Mouse (Mus musculus) hindbrain, embryonic 12.5 days (tissue): ENCODE results near the gene Pnkp. TPM values are rescaled to one million over a fixed set of nuclear protein-coding genes. Genes with fewer than 3 reads are reported as not detected.

ENCODE experiments used
- ATAC-seq: fragments of 200-750 bp; cut with Nextera tagmentation; 2 replicates; pipeline ENCODE4 v1.8.0; 2017; ENCODE audit warnings: moderate TSS enrichment; ENCODE audit not compliant: low FRiP score
- H3K27ac ChIP-seq: fragments of 300-500 bp; sonication (generic); 2 replicates; pipeline ENCODE4 v1.5.1; 2016; ENCODE audit warnings: mild to moderate bottlenecking
- H3K27me3 ChIP-seq: fragments of 300-500 bp; sonication (generic); 2 replicates; pipeline ENCODE4 v1.6.1; 2016; ENCODE audit warnings: mild to moderate bottlenecking
- H3K36me3 ChIP-seq: fragments of 300-500 bp; sonication (generic); 2 replicates; pipeline ENCODE4 v1.6.1; 2016; ENCODE audit warnings: mild to moderate bottlenecking
- H3K4me1 ChIP-seq: fragments of 300-500 bp; sonication (generic); 2 replicates; pipeline ENCODE4 v1.6.1; 2016
- H3K4me2 ChIP-seq: fragments of 300-500 bp; sonication (generic); replicated peaks from 2 replicates; pipeline ENCODE4 v1.6.1; 2016; ENCODE audit warnings: mild to moderate bottlenecking
- H3K4me3 ChIP-seq: fragments of 300-500 bp; sonication (generic); 2 replicates; pipeline ENCODE4 v1.5.1; 2016; ENCODE audit warnings: mild to moderate bottlenecking
- H3K9ac ChIP-seq: fragments of 300-500 bp; sonication (generic); 2 replicates; pipeline ENCODE4 v1.6.1; 2016; ENCODE audit warnings: mild to moderate bottlenecking, moderate library complexity
- H3K9me3 ChIP-seq: fragments of 300-500 bp; sonication (generic); replicated peaks from 2 replicates; pipeline ENCODE4 v1.6.1; 2016; ENCODE audit warnings: mild to moderate bottlenecking
- WGBS: fragments of 180-500 bp; shearing (Covaris S2); methylation state at CpG from one replicate; pipeline ENCODE4 v1.1.7; 2016; 5-methylcytosine and 5-hydroxymethylcytosine counted together
- polyA plus RNA-seq: library from polyadenylated mRNA; unstranded; fragments of >200 nt; fragmentation: Nextera tagmentation; extraction: Ambion mirVana; gene quantifications from 2 replicates; pipeline ENCODE4 v1.2.1, GENCODE M21; 2016

Gene Pnkp
- polyA plus RNA-seq, 1 experiment from 2014 or later: 35.1 TPM

DNA sequence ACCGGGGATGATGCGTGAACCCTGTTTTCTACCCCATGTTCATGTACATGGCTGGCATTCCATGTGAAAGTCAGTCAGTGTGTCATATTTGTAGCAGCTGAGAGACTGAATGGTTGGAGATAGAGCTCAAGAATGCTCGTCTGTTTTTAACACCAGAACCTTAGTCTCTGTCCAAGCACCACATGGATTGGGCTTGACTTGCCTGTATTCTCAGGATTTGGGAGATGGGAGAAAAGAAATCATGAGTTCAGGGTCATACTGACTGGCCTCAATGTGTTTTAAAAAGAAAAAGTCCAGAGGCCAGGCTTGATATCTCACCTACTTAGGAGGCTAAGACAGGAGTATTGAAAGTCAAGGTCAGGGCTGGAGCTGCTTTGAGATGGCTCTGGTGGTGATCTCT lies 39.5 kb upstream of the Pnkp start:
- Histone ChIP-seq H3K27me3 (no peaks in the 10 kb centered on the region), H3K9me3 (no peaks in the 10 kb centered on the region), H3K4me3 (peak overlapping the region; percentile 83), H3K4me2 (peak overlapping the region; percentile 80), H3K9ac (peak overlapping the region; percentile 89), H3K36me3 (peaks cover 5% of the 10 kb centered on the region; the same call in 1 of the 2 replicates), H3K27ac (no peak overlapping the region), H3K4me1 (peaks cover 46% of the 10 kb centered on the region)
- WGBS: 34% methylated on average over 3 of the region's 3 CpGs
- no peak for ATAC-seq

DNA sequence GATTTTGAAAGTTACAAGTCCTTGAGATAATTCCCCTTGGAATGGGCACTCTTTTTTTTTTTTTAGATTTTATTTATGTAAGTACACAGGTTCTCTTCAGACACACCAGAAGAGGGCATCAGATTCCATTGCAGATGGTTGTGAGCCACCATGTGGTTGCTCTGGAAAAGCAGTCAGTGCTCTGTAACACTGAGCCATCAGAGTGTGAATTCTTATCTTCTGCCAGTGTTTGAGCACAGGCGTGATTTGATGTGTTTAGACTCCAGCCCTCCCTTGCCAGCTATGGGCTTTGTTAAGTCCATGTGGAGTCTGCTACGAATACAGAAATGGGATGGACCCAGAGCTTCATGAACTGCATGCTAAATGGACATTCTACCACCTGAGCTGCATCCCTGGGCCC lies 38.8 kb upstream of the Pnkp start:
- no peaks in the 10 kb centered on the region for H3K9me3 ChIP-seq
- peaks cover 46% of the 10 kb centered on the region for H3K4me1 ChIP-seq
- ATAC-seq: no peak
- peak overlapping the region; percentile 80 for H3K4me2 ChIP-seq
- 48% methylated on average over 2 of the region's 2 CpGs for WGBS
- no peaks in the 10 kb centered on the region for H3K27me3 ChIP-seq
- H3K9ac ChIP-seq: peak overlapping the region; percentile 89; the same call in 1 of the 2 replicates
- H3K27ac ChIP-seq: no peak overlapping the region
- H3K4me3 ChIP-seq: peak overlapping the region; percentile 83
- peaks cover 5% of the 10 kb centered on the region; the same call in 1 of the 2 replicates for H3K36me3 ChIP-seq

DNA sequence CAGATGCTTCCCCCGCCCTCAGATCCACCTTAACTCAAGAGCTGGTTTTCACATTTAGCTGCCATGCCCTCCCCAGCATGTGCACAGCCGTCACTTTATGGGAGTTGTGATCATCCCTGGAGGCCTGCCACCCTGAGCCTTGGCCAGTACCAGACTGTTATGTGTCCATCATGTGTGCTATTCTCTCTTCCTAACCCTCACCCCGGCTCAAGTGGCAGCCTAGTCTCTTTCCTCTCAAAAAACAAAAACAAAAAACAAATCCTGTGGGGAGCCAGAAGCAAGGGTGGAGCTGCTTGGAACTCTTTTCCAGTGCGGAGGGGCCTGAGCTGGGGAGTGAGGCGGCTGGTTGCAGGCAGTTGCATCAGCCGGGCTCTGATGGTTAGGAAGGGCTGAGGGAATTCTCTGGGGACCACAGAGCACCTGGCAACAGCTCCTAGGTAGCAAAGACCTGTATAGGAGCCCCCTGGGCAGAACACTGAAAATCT lies 38.1 kb upstream of the Pnkp start:
- no peak overlapping the region for H3K27ac ChIP-seq
- H3K4me3 ChIP-seq: peak overlapping the region; percentile 83
- ATAC-seq: no peak
- peak overlapping the region; percentile 80 for H3K4me2 ChIP-seq
- no peaks in the 10 kb centered on the region for H3K9me3 ChIP-seq
- H3K9ac ChIP-seq: peak overlapping the region; percentile 89
- no peaks in the 10 kb centered on the region for H3K27me3 ChIP-seq
- peaks cover 46% of the 10 kb centered on the region for H3K4me1 ChIP-seq
- H3K36me3 ChIP-seq: peaks cover 5% of the 10 kb centered on the region; the same call in 1 of the 2 replicates
- 52% methylated on average over 6 of the region's 6 CpGs for WGBS

DNA sequence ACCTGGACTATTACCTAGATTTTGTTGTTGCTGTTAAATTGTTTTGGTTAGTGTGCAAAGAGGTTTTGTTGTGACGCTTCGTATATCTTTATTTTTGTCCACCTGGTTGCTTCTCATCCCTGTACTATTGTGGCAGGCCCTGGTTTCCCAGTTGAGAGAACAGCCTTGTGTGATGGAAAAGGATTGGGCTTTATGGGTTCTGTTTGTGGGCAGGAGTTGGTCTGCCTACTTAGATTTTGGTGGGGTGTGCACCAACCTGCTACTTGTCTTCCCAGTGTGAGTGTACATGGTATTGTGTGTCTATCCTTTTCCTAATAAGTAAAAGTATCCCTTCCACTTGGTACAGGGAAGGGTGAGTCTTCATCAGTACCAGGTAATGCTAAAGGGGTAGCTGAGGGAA lies 37.5 kb upstream of the Pnkp start:
- H3K9ac ChIP-seq: peak overlapping the region; percentile 89; the same call in 1 of the 2 replicates
- H3K4me1 ChIP-seq: peaks cover 47% of the 10 kb centered on the region
- no peak for ATAC-seq
- WGBS: 96% methylated on average over 2 of the region's 2 CpGs
- peak overlapping the region; percentile 80 for H3K4me2 ChIP-seq
- H3K27me3 ChIP-seq: no peaks in the 10 kb centered on the region
- H3K4me3 ChIP-seq: peak overlapping the region; percentile 83
- H3K36me3 ChIP-seq: no peaks in the 10 kb centered on the region
- no peaks in the 10 kb centered on the region for H3K9me3 ChIP-seq
- no peak overlapping the region for H3K27ac ChIP-seq

DNA sequence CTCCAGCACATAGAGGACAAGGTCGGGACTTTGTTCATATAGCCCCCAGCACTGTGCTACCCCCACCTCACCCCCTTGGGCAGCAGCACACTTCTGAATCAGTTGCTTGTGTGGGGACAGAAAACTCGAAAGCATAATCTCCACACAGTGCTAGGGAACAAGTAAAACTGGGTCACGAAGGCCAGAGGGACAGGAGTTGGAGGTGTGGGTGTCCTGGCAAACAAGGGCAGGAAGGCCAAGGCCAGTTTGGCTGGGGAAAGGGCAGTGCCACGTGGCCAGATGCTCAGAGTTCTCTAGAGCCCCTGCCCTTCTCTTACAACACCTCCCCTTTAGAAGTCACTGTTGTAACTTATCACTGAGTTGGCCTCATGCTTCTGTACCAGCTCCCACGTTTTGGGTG lies 37.1 kb upstream of the Pnkp start:
- H3K9ac ChIP-seq: no peak overlapping the region
- no peaks in the 10 kb centered on the region for H3K9me3 ChIP-seq
- H3K4me3 ChIP-seq: no peak overlapping the region
- H3K4me2 ChIP-seq: no peak overlapping the region
- 78% methylated on average over 5 of the region's 5 CpGs for WGBS
- ATAC-seq: no peak
- H3K36me3 ChIP-seq: no peaks in the 10 kb centered on the region
- H3K27ac ChIP-seq: no peak overlapping the region
- H3K27me3 ChIP-seq: no peaks in the 10 kb centered on the region
- H3K4me1 ChIP-seq: peaks cover 49% of the 10 kb centered on the region

DNA sequence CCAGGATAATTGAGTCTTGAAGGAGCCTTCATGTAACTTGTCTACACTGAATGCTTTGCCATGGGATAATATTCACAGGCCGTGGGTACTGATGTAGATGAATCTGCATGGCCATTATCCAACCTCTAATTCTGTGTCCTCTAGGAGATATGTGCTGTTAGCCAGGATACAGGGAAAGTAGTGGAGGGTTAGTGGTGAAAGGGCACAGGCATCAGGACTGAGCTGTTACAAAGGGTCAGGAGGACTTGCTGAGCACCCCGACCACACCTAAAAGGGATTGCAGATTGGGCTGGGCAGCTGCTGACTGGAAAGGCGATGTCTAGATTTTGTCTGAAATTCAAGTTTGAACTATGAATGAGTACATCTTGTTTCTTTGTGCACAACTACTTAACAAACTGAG lies 36.4 kb upstream of the Pnkp start:
- H3K36me3 ChIP-seq: no peaks in the 10 kb centered on the region
- H3K4me1 ChIP-seq: peaks cover 46% of the 10 kb centered on the region
- H3K9me3 ChIP-seq: no peaks in the 10 kb centered on the region
- no peaks in the 10 kb centered on the region for H3K27me3 ChIP-seq
- ATAC-seq: no peak
- H3K9ac ChIP-seq: no peak overlapping the region
- WGBS: 85% methylated on average over 3 of the region's 3 CpGs
- no peak overlapping the region for H3K27ac ChIP-seq
- no peak overlapping the region for H3K4me3 ChIP-seq
- no peak overlapping the region for H3K4me2 ChIP-seq

DNA sequence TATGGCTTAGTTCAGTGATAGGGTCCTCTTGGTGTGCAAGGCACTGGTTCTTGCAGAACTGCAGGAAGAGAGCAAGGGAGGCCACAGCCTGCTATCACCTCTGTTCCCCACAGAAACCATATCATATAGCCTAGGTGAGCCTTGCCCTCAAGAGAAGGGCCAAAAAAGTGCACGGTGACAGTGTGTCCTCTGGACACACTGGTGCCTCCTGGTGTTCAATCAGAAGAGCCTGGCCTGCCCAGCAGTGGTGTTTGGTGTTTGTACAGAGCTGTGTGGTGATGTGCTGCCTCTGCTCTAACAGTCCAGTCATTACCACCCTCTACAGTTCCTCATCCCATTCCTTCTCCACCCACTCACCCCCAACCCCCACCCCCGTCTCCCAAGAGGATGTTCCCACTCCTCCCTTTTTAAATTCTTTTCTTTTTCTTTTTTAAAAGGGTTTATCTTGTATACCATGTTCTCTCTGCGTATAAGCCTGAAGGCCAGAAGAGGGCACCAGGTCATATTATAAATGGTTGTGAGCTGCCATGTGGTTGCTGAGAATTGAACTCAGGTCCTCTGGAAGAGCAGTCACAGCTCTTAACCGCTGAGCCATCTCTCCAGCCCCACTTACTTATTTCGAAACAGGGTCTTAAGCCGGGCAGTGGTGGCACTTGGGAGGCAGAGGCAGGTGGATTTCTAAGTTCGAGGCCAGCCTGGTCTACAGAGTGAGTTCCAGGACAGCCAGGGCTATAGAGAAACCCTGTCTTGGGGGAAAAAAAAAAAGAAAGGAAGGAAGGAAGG lies 35.1 kb upstream of the Pnkp start:
- 88% methylated on average over 7 of the region's 7 CpGs for WGBS
- peaks cover 45% of the 10 kb centered on the region for H3K4me1 ChIP-seq

DNA sequence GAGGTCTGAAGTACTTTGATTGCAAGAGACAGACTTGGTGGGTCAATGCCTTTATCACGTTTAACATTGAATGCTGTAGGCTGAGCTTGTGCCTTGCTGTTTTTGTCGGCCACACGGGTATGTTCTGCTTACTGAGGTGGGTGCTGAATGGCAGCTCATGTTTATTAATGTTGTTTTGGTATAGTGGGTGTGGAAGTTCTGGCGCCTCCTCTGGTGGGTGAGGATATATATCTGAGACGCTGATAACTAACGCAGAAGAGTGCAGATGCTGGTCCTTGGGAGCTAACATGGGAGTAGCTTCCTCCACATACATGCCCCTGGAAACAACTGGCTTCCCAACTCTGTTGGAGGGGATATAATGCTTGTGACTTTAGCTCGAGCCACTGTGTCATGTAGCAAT lies 33.5 kb upstream of the Pnkp start:
- H3K4me3 ChIP-seq: no peak overlapping the region
- no peaks in the 10 kb centered on the region for H3K27me3 ChIP-seq
- H3K9me3 ChIP-seq: no peaks in the 10 kb centered on the region
- no peak overlapping the region for H3K4me2 ChIP-seq
- no peak for ATAC-seq
- H3K27ac ChIP-seq: no peak overlapping the region
- 40% methylated on average over 7 of the region's 7 CpGs for WGBS
- H3K9ac ChIP-seq: no peak overlapping the region
- peaks cover 5% of the 10 kb centered on the region for H3K36me3 ChIP-seq
- H3K4me1 ChIP-seq: peaks cover 30% of the 10 kb centered on the region

More for the DNA sequence above, 35.1 kb upstream of the Pnkp start:
- Histone ChIP-seq H3K27ac (no peak overlapping the region), H3K9me3 (no peaks in the 10 kb centered on the region), H3K27me3 (no peaks in the 10 kb centered on the region), H3K4me2 (no peak overlapping the region), H3K4me3 (no peak overlapping the region), H3K9ac (no peak overlapping the region), H3K36me3 (no peaks in the 10 kb centered on the region)
- ATAC-seq: no peak

DNA sequence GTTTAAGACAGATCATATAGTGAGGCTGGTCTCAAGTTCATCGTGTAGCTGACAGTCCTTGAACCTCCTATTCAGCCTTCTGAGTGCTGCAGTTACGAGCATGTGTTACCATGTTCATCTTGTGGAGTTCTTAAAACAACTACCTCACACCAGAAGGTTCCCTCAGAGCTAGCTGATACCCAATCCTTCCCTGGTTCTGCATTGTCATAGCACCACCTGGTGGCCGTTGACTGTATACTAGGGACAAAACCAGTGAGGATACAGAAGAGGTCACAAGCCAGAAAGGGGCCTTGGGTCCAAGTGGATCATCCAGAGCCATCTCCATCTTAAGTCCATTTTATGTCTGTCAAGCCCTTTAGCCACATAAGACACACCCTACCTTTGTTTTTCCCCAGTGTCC lies 32.1 kb upstream of the Pnkp start:
- ATAC-seq: peak; percentile 68
- Histone ChIP-seq H3K4me3 (no peak overlapping the region), H3K9me3 (no peaks in the 10 kb centered on the region), H3K36me3 (peaks cover 20% of the 10 kb centered on the region), H3K27me3 (no peaks in the 10 kb centered on the region), H3K4me2 (no peak overlapping the region), H3K27ac (no peak overlapping the region; the same call in 1 of the 2 replicates), H3K9ac (no peak overlapping the region), H3K4me1 (peaks cover 15% of the 10 kb centered on the region)
- WGBS: 31% methylated on average over 3 of the region's 3 CpGs

DNA sequence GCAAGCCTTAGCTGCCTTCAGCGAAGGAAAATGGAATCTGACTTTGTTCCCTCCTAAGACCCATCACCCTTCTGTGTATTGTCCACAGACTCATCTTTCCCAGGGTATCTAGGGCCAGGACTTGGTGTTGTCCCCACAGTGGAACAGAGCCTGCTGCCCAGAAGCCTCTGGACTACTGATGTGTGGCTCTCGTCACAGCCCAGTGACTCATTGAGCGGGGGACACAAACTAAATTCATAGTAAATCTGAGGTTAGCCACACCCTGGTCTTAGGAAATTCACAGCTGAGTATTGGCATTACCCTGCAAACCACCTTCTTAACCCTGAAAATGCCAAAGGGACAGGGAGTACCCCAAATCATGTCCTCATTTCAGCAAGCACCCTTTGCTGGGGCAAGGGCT lies 30.2 kb upstream of the Pnkp start:
- peaks cover 38% of the 10 kb centered on the region for H3K36me3 ChIP-seq
- no peaks in the 10 kb centered on the region for H3K9me3 ChIP-seq
- WGBS: 93% methylated on average over 3 of the region's 3 CpGs
- H3K4me2 ChIP-seq: no peak overlapping the region
- H3K4me3 ChIP-seq: no peak overlapping the region
- no peak overlapping the region for H3K27ac ChIP-seq
- no peaks in the 10 kb centered on the region for H3K27me3 ChIP-seq
- peaks cover 8% of the 10 kb centered on the region; the same call in 1 of the 2 replicates for H3K4me1 ChIP-seq
- no peak for ATAC-seq
- H3K9ac ChIP-seq: no peak overlapping the region

DNA sequence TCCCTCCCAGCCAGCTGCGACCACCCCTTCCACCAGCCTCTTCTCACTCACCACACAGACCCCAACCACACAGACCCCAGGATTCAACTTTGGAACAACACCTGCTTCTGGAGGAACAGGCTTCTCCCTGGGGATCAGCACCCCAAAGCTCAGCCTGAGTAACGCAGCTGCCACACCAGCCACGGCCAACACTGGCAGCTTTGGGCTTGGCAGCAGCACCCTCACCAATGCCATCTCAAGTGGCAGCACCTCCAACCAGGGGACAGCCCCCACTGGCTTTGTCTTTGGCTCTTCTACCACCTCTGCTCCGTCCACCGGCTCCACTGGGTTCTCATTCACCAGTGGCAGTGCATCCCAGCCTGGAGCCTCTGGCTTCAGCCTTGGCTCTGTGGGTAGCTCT lies 28.2 kb upstream of the Pnkp start:
- H3K36me3 ChIP-seq: peaks cover 44% of the 10 kb centered on the region
- no peak overlapping the region for H3K4me2 ChIP-seq
- no peak overlapping the region for H3K9ac ChIP-seq
- whole genome bisulfite sequencing: 97% methylated on average over 5 of the region's 5 CpGs
- no peaks in the 10 kb centered on the region for H3K9me3 ChIP-seq
- ATAC-seq: no peak
- H3K4me1 ChIP-seq: peaks cover 8% of the 10 kb centered on the region; the same call in 1 of the 2 replicates
- no peak overlapping the region for H3K27ac ChIP-seq
- no peaks in the 10 kb centered on the region for H3K27me3 ChIP-seq
- no peak overlapping the region for H3K4me3 ChIP-seq

DNA sequence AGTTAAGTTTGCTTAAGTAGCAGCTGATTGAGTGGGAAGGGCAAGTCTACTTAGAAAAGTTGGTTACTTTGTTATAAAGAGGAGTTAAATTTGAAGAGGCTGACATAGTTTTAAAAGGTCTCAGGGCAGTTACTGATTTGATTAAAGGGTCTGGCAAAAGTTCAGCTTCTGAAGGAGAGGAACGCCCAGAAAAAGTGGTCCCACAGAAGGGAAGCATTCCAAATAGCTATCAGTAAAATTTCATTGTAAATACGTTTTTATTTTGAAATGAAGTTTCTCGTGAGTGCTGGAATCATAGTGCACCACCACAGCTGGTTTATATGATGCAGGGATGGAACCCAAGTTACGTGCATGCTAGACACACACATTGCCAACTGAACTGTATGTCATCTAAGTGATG lies 24.2 kb upstream of the Pnkp start:
- Histone ChIP-seq H3K9me3 (no peaks in the 10 kb centered on the region), H3K4me2 (no peak overlapping the region), H3K36me3 (peaks cover 44% of the 10 kb centered on the region), H3K27me3 (peaks cover 2% of the 10 kb centered on the region; the same call in 1 of the 2 replicates), H3K9ac (no peak overlapping the region), H3K4me1 (no peaks in the 10 kb centered on the region), H3K27ac (no peak overlapping the region), H3K4me3 (no peak overlapping the region)
- 83% methylated on average over 4 of the region's 4 CpGs for WGBS
- no peak for ATAC-seq
